Comparison of ENCODE assay signal across 8 mouse cellular contexts in genomic region chr11:98809457-98810290, GRCm38 (mm10). TPM values are rescaled to one million over a fixed set of nuclear protein-coding genes. Genes with fewer than 3 reads are reported as not detected.
DNase-seq lines count a peak whose midpoint lies in the region; ATAC-seq lines count a peak whose summit lies in the region.

No protein-coding gene starts in this region.

- intact Hi-C loops in left cerebral cortex, postnatal 10 days (cut with DNase I): no loop called here

- peak; percentile 96 for ATAC-seq in inflammation-experienced regulatory T-cells, adult 6 months
- peak; percentile 98 for ATAC-seq in megakaryocyte-erythroid progenitor cell, adult 5-6 weeks (replicated peaks; ENCODE audit: low FRiP score, low TSS enrichment, poor library complexity, severe bottlenecking)

- peak; percentile 97 for DNase-seq in adipocyte (ENCODE audit: low spot score)
- peak; percentile 100 for DNase-seq in embryo, embryonic 10 days (ENCODE audit: low spot score)
- DNase-seq in gastrocnemius, postnatal 10 days: peak; percentile 97
- DNase-seq in left cerebral cortex, postnatal 10 days (ENCODE audit: extremely low spot score in 1 of 2, low spot score in 2 of 2): peak; percentile 98 to 100
- peak; percentile 100 for DNase-seq in right cerebral cortex, postnatal 25 days
- peak; percentile 98 for DNase-seq in urinary bladder, postnatal 4 days (ENCODE audit: low spot score in 2 of 2)

RNA-seq across cellular contexts. Expression of gene Casc3, which starts 5.0 kb away (rescaled TPM):
- 10 to 100 TPM; 19.1 to 26.2 TPM for total RNA-seq in gastrocnemius, postnatal 10 days (2021)
- 10 to 100 TPM in 2 of 3 experiments, 1 to 10 TPM in 1; 8.7 to 14.8 (median 11.6) TPM for polyA plus RNA-seq in inflammation-experienced regulatory T-cells, adult 6 months (2017; shearing (Covaris generic))
- total RNA-seq in left cerebral cortex, postnatal 10 days (2021): 10 to 100 TPM; 52.3 to 55.8 TPM
- total RNA-seq in megakaryocyte-erythroid progenitor cell, adult 5-6 weeks (2014; fragmentation: Nextera tagmentation): 47.6 and 51.8 TPM in 2 replicates
- 37.4 and 53.5 TPM in 2 replicates for total RNA-seq in megakaryocyte-erythroid progenitor cell, adult 5-6 weeks (2017)

RNA-seq across cellular contexts. Expression of gene Msl1, which starts 14.4 kb away (rescaled TPM):
- total RNA-seq in gastrocnemius, postnatal 10 days (2021): 10 to 100 TPM; 62.6 to 74.1 TPM
- polyA plus RNA-seq in inflammation-experienced regulatory T-cells, adult 6 months (2017; shearing (Covaris generic)): 10 to 100 TPM; 16.7 to 26.3 (median 20.4) TPM
- 100 to 1,000 TPM; 162 to 177 TPM for total RNA-seq in left cerebral cortex, postnatal 10 days (2021)
- total RNA-seq in megakaryocyte-erythroid progenitor cell, adult 5-6 weeks (2014; fragmentation: Nextera tagmentation): 58.6 and 74.8 TPM in 2 replicates
- 57.8 and 68.3 TPM in 2 replicates for total RNA-seq in megakaryocyte-erythroid progenitor cell, adult 5-6 weeks (2017)

RNA-seq across cellular contexts. Expression of gene Rapgefl1, which starts 26.9 kb away (rescaled TPM):
- total RNA-seq in gastrocnemius, postnatal 10 days (2021): 1 to 10 TPM; 1.9 to 2.6 TPM
- polyA plus RNA-seq in inflammation-experienced regulatory T-cells, adult 6 months (2017; shearing (Covaris generic)): under 1 TPM in 2 of 3 experiments, not detected in 1; 0.32 to 0.63 TPM
- total RNA-seq in left cerebral cortex, postnatal 10 days (2021): 100 to 1,000 TPM; 121 to 122 TPM
- 2.2 TPM in 1 of 2 replicates, not detected in the other for total RNA-seq in megakaryocyte-erythroid progenitor cell, adult 5-6 weeks (2014; fragmentation: Nextera tagmentation)
- total RNA-seq in megakaryocyte-erythroid progenitor cell, adult 5-6 weeks (2017): 1.7 TPM in 1 of 2 replicates, not detected in the other

RNA-seq across cellular contexts. Expression of gene Nr1d1, which starts 34.5 kb away (rescaled TPM):
- 10 to 100 TPM; 42.4 to 58.7 TPM for total RNA-seq in gastrocnemius, postnatal 10 days (2021)
- polyA plus RNA-seq in inflammation-experienced regulatory T-cells, adult 6 months (2017; shearing (Covaris generic)): 1 to 10 TPM; 6.5 to 8.4 (median 7.3) TPM
- 10 to 100 TPM; 63.3 to 70.5 TPM for total RNA-seq in left cerebral cortex, postnatal 10 days (2021)
- total RNA-seq in megakaryocyte-erythroid progenitor cell, adult 5-6 weeks (2014; fragmentation: Nextera tagmentation): 4.1 and 8.0 TPM in 2 replicates
- total RNA-seq in megakaryocyte-erythroid progenitor cell, adult 5-6 weeks (2017): 0.34 and 1.3 TPM in 2 replicates

RNA-seq across cellular contexts. Expression of gene Wipf2, which starts 53.8 kb away (rescaled TPM):
- 1 to 10 TPM; 6.3 to 9.0 TPM for total RNA-seq in gastrocnemius, postnatal 10 days (2021)
- 10 to 100 TPM; 10.4 to 15.1 (median 14.2) TPM for polyA plus RNA-seq in inflammation-experienced regulatory T-cells, adult 6 months (2017; shearing (Covaris generic))
- total RNA-seq in left cerebral cortex, postnatal 10 days (2021): 10 to 100 TPM; 28.5 to 29.6 TPM
- total RNA-seq in megakaryocyte-erythroid progenitor cell, adult 5-6 weeks (2014; fragmentation: Nextera tagmentation): 23.5 and 26.9 TPM in 2 replicates
- total RNA-seq in megakaryocyte-erythroid progenitor cell, adult 5-6 weeks (2017): 3.6 and 4.4 TPM in 2 replicates

Comparison
In these comparisons a context has a peak if more than half of its experiments do, and no peak if none do; other contexts are left out.
1. Peak in every context shown above with its lines: DNase-seq and ATAC-seq.
2. RNA of gene Rapgefl1, which starts 26.9 kb away (total RNA-seq): 121 to 122 TPM in left cerebral cortex, postnatal 10 days; 1.9 to 2.6 TPM in gastrocnemius, postnatal 10 days and 1.7 to 2.2 TPM in megakaryocyte-erythroid progenitor cell, adult 5-6 weeks; every median in the first group is over 10 times any median in the second.